Mouse (Mus musculus) embryonic facial prominence, embryonic 13.5 days (tissue): ENCODE data around the gene Itpr2. TPM values are rescaled to one million over a fixed set of nuclear protein-coding genes. Genes with fewer than 3 reads are reported as not detected.

ENCODE experiments used
- ATAC-seq: fragments of 200-750 bp; cut with Nextera tagmentation; 2 replicates; pipeline ENCODE4 v1.8.0; 2017; ENCODE audit warnings: low read depth; ENCODE audit not compliant: insufficient number of reproducible peaks, insufficient read depth, low FRiP score, low TSS enrichment
- H3K27ac ChIP-seq: fragments of 300-500 bp; sonication (generic); 2 replicates; pipeline ENCODE4 v1.5.1; 2015; ENCODE audit warnings: moderate library complexity, mild to moderate bottlenecking, inconsistent platforms
- H3K27me3 ChIP-seq: fragments of 300-500 bp; sonication (generic); 2 replicates; pipeline ENCODE4 v1.6.1; 2015; ENCODE audit warnings: mild to moderate bottlenecking, inconsistent platforms
- H3K36me3 ChIP-seq: fragments of 300-500 bp; sonication (generic); 2 replicates; pipeline ENCODE4 v1.6.1; 2015; ENCODE audit warnings: mild to moderate bottlenecking, inconsistent platforms
- H3K4me1 ChIP-seq: fragments of 300-500 bp; sonication (generic); 2 replicates; pipeline ENCODE4 v1.6.1; 2015; ENCODE audit warnings: inconsistent platforms
- H3K4me2 ChIP-seq: fragments of 300-500 bp; sonication (generic); 2 replicates; pipeline ENCODE4 v1.6.1; 2015; ENCODE audit warnings: moderate library complexity, mild to moderate bottlenecking, inconsistent platforms
- H3K4me3 ChIP-seq: fragments of 300-500 bp; sonication (generic); 2 replicates; pipeline ENCODE4 v1.5.1; 2015; ENCODE audit warnings: mild to moderate bottlenecking, inconsistent platforms
- H3K9ac ChIP-seq: fragments of 300-500 bp; sonication (generic); 2 replicates; pipeline ENCODE4 v1.6.1; 2015; ENCODE audit warnings: mild to moderate bottlenecking, inconsistent platforms
- H3K9me3 ChIP-seq: fragments of 300-500 bp; sonication (generic); 2 replicates; pipeline ENCODE4 v1.6.1; 2016; ENCODE audit warnings: inconsistent platforms
- WGBS: fragments of 180-500 bp; shearing (Covaris S2); methylation state at CpG from one replicate; pipeline ENCODE4 v1.1.7; 2015; ENCODE audit warnings: mixed read lengths; 5-methylcytosine and 5-hydroxymethylcytosine counted together
- polyA plus RNA-seq: library from polyadenylated mRNA; unstranded; fragments of >200 nt; fragmentation: Nextera tagmentation; extraction: Ambion mirVana; gene quantifications from 2 replicates; pipeline ENCODE4 v1.2.1, GENCODE M21; 2015

Gene Itpr2
- polyA plus RNA-seq, 1 experiment from 2014 or later = 9.3 TPM

GRCm38 (mm10) chr6:146530769-146531168 lies 28.7 kb upstream of the Itpr2 start:
- 0 out of 2 replicates have a peak, but pooled peaks cover 4% of the 10 kb centered on the region for H3K4me1 ChIP-seq
- H3K36me3 ChIP-seq = no peaks in the 10 kb centered on the region
- no peaks in the 10 kb centered on the region for H3K27me3 ChIP-seq
- WGBS = 65% methylated on average over 5 of the region's 5 CpGs
- no peak overlapping the region for H3K9ac ChIP-seq
- no peak overlapping the region for H3K27ac ChIP-seq
- H3K4me3 ChIP-seq = no peak overlapping the region
- H3K9me3 ChIP-seq = no peaks in the 10 kb centered on the region; the same call in 1 of the 2 replicates
- no peak overlapping the region for H3K4me2 ChIP-seq
- ATAC-seq = no peak

- Histone ChIP-seq H3K4me2 (no peak overlapping the region), H3K4me1 (0 out of 2 replicates have a peak, but pooled peaks cover 4% of the 10 kb centered on the region), H3K27ac (no peak overlapping the region), H3K36me3 (no peaks in the 10 kb centered on the region), H3K9ac (no peak overlapping the region), H3K27me3 (no peaks in the 10 kb centered on the region), H3K9me3 (no peaks in the 10 kb centered on the region), H3K4me3 (no peak overlapping the region)
- 51% methylated on average over 7 of the region's 7 CpGs for WGBS
- ATAC-seq = no peak
Observed at GRCm38 (mm10) chr6:146530363-146530762, 28.3 kb upstream of the Itpr2 start.

GRCm38 (mm10) chr6:146527537-146527936 lies 25.5 kb upstream of the Itpr2 start:
- Histone ChIP-seq H3K9ac (no peak overlapping the region), H3K36me3 (no peaks in the 10 kb centered on the region), H3K4me3 (no peak overlapping the region), H3K27me3 (no peaks in the 10 kb centered on the region), H3K4me2 (no peak overlapping the region), H3K27ac (no peak overlapping the region), H3K4me1 (0 out of 2 replicates have a peak, but pooled peaks cover 4% of the 10 kb centered on the region), H3K9me3 (no peaks in the 10 kb centered on the region)
- ATAC-seq = no peak
- WGBS = 88% methylated on average over 2 of the region's 2 CpGs

GRCm38 (mm10) chr6:146525500-146525899 lies 23.5 kb upstream of the Itpr2 start:
- Histone ChIP-seq H3K27me3 (no peaks in the 10 kb centered on the region), H3K4me1 (0 out of 2 replicates have a peak, but pooled peaks cover 4% of the 10 kb centered on the region), H3K4me2 (no peak overlapping the region), H3K4me3 (no peak overlapping the region), H3K9ac (no peak overlapping the region), H3K9me3 (no peaks in the 10 kb centered on the region), H3K27ac (no peak overlapping the region), H3K36me3 (no peaks in the 10 kb centered on the region)
- ATAC-seq = no peak
- WGBS = 81% methylated on average over 2 of the region's 2 CpGs

- Histone ChIP-seq H3K4me2 (no peak overlapping the region), H3K4me3 (no peak overlapping the region), H3K9ac (no peak overlapping the region), H3K4me1 (no peaks in the 10 kb centered on the region), H3K9me3 (no peaks in the 10 kb centered on the region), H3K27me3 (no peaks in the 10 kb centered on the region), H3K27ac (no peak overlapping the region), H3K36me3 (no peaks in the 10 kb centered on the region)
- ATAC-seq = no peak
- WGBS = 78% methylated on average over 5 of the region's 5 CpGs
Observed at GRCm38 (mm10) chr6:146521456-146522245, 19.6 kb upstream of the Itpr2 start.

GRCm38 (mm10) chr6:146519019-146519418 lies 17.0 kb upstream of the Itpr2 start:
- Histone ChIP-seq H3K4me2 (no peak overlapping the region), H3K9ac (no peak overlapping the region), H3K4me1 (0 out of 2 replicates have a peak, but pooled peaks cover 3% of the 10 kb centered on the region), H3K36me3 (no peaks in the 10 kb centered on the region), H3K27ac (no peak overlapping the region), H3K9me3 (no peaks in the 10 kb centered on the region), H3K4me3 (no peak overlapping the region), H3K27me3 (no peaks in the 10 kb centered on the region)
- 70% methylated on average over 2 of the region's 2 CpGs for WGBS
- ATAC-seq = no peak

- H3K27ac ChIP-seq = no peak overlapping the region
- H3K36me3 ChIP-seq = no peaks in the 10 kb centered on the region
- H3K4me2 ChIP-seq = no peak overlapping the region
- H3K9me3 ChIP-seq = no peaks in the 10 kb centered on the region
- H3K9ac ChIP-seq = no peak overlapping the region
- 81% methylated on average over 6 of the region's 6 CpGs for WGBS
- H3K4me1 ChIP-seq = 0 out of 2 replicates have a peak, but pooled peaks cover 3% of the 10 kb centered on the region
- no peak overlapping the region for H3K4me3 ChIP-seq
- H3K27me3 ChIP-seq = no peaks in the 10 kb centered on the region
- ATAC-seq = no peak
Observed at GRCm38 (mm10) chr6:146515936-146516335, 13.9 kb upstream of the Itpr2 start.

- no peak overlapping the region; the same call in 1 of the 2 replicates for H3K27ac ChIP-seq
- no peak overlapping the region for H3K4me3 ChIP-seq
- 0 out of 2 replicates have a peak, but pooled peaks cover 3% of the 10 kb centered on the region for H3K4me1 ChIP-seq
- no peak for ATAC-seq
- H3K9ac ChIP-seq = no peak overlapping the region
- 43% methylated on average over 7 of the region's 7 CpGs for WGBS
- no peaks in the 10 kb centered on the region for H3K27me3 ChIP-seq
- no peak overlapping the region for H3K4me2 ChIP-seq
- no peaks in the 10 kb centered on the region for H3K9me3 ChIP-seq
- no peaks in the 10 kb centered on the region for H3K36me3 ChIP-seq
Observed at GRCm38 (mm10) chr6:146514531-146514948, 12.5 kb upstream of the Itpr2 start.

- H3K4me3 ChIP-seq = no peak overlapping the region
Observed at GRCm38 (mm10) chr6:146513899-146514298, 11.9 kb upstream of the Itpr2 start.

GRCm38 (mm10) chr6:146513384-146513783 lies 11.4 kb upstream of the Itpr2 start:
- no peaks in the 10 kb centered on the region for H3K9me3 ChIP-seq
- H3K36me3 ChIP-seq = no peaks in the 10 kb centered on the region
- no peaks in the 10 kb centered on the region for H3K27me3 ChIP-seq
- H3K4me3 ChIP-seq = no peak overlapping the region
- H3K4me1 ChIP-seq = 0 out of 2 replicates have a peak, but pooled peaks cover 3% of the 10 kb centered on the region
- no peak for ATAC-seq
- no peak overlapping the region for H3K4me2 ChIP-seq
- 86% methylated on average over 8 of the region's 8 CpGs for WGBS
- no peak overlapping the region for H3K9ac ChIP-seq
- H3K27ac ChIP-seq = no peak overlapping the region

More at GRCm38 (mm10) chr6:146513899-146514298, 11.9 kb upstream of the Itpr2 start:
- Histone ChIP-seq H3K9ac (no peak overlapping the region), H3K9me3 (no peaks in the 10 kb centered on the region), H3K27ac (no peak overlapping the region), H3K4me2 (no peak overlapping the region), H3K4me1 (0 out of 2 replicates have a peak, but pooled peaks cover 3% of the 10 kb centered on the region), H3K27me3 (no peaks in the 10 kb centered on the region), H3K36me3 (no peaks in the 10 kb centered on the region)
- no peak for ATAC-seq
- WGBS = 65% methylated on average over 5 of the region's 5 CpGs

- Histone ChIP-seq H3K9ac (no peak overlapping the region), H3K4me2 (no peak overlapping the region), H3K36me3 (no peaks in the 10 kb centered on the region), H3K4me3 (no peak overlapping the region), H3K4me1 (0 out of 2 replicates have a peak, but pooled peaks cover 3% of the 10 kb centered on the region), H3K27ac (no peak overlapping the region), H3K27me3 (no peaks in the 10 kb centered on the region), H3K9me3 (no peaks in the 10 kb centered on the region)
- WGBS = 86% methylated on average over 8 of the region's 8 CpGs
- no peak for ATAC-seq
Observed at GRCm38 (mm10) chr6:146511511-146511910, 9.5 kb upstream of the Itpr2 start.

GRCm38 (mm10) chr6:146509891-146510290 lies 7.9 kb upstream of the Itpr2 start:
- Histone ChIP-seq H3K36me3 (no peaks in the 10 kb centered on the region), H3K27me3 (no peaks in the 10 kb centered on the region), H3K4me3 (no peak overlapping the region), H3K27ac (no peak overlapping the region), H3K9me3 (no peaks in the 10 kb centered on the region), H3K4me2 (no peak overlapping the region), H3K4me1 (0 out of 2 replicates have a peak, but pooled peaks cover 3% of the 10 kb centered on the region), H3K9ac (no peak overlapping the region)
- no peak for ATAC-seq
- 71% methylated on average over 2 of the region's 2 CpGs for WGBS
